Mouse (Mus musculus) B cell, adult 2 months (primary cell): ENCODE results near the gene Plpp2.
A peak's percentile ranks its signal among the peaks of the same experiment; 100 is the strongest.

Experiments used
- DNase-seq, 2 experiments: peaks; one replicate each; pipeline ENCODE4 v3.0.0; 2022

Gene Plpp2

DNA sequence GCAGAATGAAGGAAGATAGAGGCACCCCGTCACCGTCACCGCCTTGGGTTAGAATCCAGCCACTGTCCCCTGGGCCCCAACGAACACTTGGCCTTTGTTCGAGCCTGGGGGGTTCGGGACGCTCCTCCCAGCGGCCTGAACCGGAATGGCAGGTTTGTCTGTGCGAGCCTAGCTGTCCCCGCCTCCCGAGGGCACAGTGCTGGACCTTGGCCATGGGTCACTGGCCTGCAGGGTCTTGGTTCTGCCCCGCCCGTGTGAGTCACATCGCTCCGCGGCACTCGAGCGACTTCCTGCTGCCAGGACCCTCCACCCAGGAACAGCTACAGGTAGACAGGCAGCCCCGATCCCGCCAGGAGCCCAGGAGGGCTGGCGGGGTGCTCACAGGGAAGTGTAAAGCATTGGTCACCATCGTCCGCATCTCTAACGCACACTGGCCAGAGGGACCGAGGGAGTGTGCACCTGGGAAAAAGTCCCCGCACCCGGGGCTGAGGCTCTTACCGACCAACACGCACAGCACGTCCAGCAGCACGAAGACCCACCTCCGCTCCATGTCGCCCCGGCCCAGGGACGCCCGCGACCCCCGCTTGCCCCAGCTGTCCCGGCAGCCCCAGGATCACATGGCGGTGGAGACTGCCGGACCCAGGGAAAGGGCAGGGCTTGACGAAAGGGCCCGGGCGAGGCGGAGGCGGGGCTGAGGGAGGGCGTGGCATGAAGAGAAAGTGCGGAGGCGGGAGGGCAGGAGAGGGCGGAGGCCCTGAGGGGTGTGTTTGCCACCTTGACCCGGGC is at the start of gene Plpp2:
TSS of gene Plpp2 (minus strand) at position 671 of the 786 bp plus-strand sequence.
- peak; percentile 76 to 77 for DNase-seq

DNA sequence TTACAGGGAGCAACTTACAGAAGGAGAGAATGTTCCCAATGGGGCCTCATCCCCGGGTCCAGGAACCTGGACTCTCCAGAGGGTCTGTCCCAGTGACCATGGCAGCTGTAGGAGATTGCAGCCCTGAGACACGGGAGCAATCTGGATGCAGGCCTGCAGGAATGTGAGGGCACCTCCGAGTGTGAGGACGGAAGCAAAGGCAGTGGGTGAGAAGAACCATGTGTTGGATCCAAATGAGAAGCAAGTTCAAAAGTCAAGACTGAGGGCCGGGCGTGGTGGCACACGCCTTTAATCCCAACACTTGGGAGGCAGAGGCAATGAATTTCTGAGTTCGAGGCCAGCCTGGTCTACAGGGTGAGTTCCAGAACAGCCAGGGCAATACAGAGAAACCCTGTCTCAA is 47.9 kb upstream of the Plpp2 start:
- DNase-seq: no peak

DNA sequence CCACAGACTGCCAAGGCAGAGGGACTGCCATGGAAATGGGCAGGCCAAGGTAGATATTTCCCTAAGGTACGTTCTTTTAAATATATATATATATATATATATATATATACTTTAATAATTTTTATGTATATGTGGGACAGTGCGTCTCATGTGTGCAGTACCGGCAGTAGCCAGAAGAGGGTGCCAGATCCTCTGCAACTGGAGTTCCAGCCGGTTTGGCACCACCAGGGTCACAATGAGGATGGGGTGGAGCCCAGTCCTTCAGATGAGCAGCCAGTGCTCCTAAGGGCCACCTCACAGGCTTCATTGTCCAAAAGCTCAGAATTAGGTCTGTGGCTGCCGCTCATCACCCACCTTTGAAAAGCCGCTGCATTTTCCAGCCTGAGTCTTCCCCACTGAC is 47.2 kb upstream of the Plpp2 start:
- DNase-seq: peak; percentile 74

DNA sequence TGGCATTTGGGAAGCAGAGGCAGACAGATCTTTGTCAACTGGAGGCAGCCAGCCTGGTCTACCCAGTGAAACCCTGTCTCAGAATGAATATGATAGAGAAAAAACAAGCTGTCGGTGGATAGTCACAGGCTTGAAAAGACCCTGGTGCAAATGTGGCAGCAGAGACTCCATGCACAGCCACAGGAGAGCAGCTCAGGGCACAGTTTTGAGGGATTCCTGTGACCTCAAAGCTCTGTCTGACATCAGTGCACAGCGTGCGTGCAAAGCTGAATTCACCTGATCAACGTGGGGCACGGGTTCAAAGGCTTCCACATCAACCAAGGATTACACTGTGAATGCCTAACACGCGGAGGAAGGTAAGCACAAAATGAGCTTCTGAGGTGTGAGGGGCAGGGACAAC is 46.8 kb upstream of the Plpp2 start:
- DNase-seq: no peak

DNA sequence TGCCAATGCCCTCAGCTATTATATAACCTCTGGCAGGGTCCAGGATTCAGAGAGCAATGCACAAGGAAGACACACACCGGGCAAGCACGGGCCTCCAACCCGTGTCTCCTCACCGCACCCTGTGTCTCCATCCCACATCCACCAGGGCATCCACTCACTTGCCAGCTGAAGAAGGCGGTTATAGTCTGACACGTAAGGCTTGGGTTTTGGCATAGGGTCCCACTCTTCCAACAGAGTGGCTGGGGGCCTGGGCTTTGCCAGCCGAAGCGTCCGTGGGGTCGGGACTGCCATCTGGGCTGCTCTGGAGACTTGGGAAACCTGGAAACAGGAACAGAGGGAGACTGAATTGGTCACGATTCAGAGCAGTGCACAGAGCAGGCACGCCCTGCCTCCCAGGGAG is 46.2 kb upstream of the Plpp2 start:
- DNase-seq: no peak

DNA sequence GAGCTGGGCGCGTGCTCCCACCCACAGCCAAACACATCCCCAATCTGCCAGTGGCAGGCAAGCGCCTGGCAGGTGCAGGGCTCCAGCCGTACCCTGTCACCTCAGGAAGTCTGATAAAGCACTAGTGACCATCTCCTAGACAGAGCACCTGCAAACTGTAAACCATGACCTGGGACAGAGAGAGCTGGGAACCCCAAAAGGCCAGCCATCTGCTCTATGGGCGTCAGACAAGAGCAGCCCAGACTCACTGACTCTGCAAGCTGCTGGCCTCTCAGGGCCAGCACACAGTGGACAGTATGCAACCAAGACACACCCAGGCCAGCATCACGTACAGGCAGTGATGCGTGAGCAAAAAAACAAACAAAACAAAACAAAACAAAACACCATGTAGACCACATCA is 45.3 kb upstream of the Plpp2 start:
- DNase-seq: no peak

DNA sequence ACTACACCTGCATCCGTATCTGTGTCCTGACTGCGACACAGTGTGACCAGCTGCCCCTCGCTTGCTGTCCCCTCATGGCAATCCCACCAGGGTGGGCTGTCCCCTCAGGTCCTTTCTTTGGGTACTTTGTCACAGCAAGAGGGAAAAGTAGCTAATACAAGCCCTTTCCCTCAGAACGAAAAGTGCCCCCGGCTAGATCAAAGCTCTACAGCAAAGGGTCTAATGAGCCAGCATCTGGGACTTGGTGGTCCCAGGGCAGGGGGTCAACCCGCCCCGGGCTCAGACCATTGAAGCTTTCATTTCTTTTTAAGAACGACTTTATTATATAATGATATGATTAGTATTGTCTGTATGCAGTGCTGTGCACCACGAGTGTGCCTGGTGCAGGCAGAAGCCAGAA is 44.7 kb upstream of the Plpp2 start:
- no peak for DNase-seq

DNA sequence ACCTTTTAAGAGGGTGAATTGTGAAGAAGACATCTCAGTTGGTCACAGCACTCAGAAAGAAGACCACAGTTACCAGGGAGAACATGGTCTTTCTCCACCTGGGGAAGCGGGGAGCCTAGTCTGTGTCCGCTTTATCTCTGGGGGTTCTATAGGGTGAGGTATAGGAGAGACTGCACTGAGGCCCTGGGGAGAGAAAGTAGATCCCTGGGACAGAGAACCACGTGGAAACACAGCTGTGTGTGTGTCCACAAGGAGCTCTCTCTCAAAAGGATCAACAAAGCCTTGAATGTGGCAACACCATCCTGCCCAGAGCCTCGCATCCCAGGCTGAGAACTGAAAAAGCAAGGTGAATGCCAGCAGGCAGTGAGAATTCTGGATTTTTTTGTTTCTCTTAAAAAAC is 43.8 kb upstream of the Plpp2 start:
- DNase-seq: no peak

DNA sequence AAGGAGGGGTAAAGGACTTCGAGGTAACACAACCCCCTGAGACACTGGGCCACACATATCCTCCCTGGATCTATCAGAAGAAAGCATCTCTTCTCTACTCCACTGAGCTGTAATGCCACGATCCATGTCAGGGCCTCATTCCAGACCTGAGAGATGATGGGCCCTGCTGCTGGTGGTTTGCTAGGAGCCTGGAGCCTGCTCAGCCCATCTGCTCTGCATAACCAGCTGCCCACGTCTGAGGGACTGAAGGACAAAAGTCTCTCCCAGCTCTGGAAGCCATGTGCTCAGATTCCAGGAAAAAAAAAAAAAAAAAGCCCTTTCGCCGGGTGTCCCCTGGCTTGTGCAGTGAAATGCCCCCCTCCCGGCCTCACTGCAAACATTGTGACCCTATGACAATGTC is 42.2 kb upstream of the Plpp2 start:
- DNase-seq: no peak

DNA sequence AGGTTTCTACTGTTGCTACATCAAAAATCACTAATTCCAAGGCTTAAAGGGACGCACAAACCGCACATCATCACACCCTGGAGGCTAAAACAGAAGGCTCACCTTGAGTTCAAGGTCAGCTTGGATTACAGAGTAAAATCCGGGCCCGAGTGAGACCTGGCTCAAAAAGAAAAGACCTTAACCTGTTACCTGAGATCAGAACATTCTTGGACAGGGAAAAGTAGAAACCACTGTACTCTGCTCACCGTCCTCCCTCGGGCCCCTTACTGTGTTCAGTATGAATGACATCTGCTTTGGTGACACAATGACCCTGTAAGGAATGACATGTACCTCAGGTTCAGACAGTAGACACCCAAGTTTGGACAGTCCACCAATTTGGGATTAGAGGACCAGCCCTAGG is 41.2 kb upstream of the Plpp2 start:
- DNase-seq: no peak

DNA sequence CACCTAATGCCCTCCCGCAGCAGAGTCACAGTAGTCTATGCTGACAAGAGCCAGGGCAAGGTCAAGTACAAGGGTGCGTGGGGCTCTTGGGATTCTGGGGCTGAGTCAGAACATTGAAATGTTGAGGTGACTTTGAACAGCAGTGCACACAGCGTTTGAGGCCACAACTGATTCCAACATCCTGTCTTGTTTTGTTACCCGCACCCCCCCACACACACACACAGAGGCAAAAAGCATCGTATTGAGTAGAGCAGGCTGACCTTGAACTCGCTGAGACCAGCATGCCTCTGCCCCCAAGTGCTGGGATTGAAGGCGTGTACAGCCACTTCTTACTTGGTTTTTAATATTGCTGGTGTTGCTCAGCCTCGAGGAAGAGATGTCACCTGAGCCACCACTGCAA is 40.8 kb upstream of the Plpp2 start:
- no peak for DNase-seq

DNA sequence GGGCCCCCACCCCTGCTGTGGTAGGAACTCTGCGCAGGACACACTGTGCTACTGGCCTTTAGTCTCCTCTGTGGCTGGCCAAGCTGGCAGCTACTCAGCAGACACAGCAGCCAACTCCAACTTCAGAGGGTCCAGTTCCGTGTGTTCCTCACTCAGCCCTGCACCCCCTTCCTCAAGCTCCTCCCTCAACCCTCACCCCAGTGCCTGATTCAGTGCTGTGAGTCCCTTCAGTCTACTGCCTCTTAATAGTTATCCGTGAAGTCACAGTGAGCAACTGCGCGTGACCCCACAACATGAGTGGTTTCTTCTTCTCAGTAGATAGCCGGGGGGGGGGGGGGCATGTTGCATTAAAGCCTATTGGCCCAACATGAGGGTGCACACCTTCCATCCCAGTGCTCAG is 40.0 kb upstream of the Plpp2 start:
- no peak for DNase-seq

DNA sequence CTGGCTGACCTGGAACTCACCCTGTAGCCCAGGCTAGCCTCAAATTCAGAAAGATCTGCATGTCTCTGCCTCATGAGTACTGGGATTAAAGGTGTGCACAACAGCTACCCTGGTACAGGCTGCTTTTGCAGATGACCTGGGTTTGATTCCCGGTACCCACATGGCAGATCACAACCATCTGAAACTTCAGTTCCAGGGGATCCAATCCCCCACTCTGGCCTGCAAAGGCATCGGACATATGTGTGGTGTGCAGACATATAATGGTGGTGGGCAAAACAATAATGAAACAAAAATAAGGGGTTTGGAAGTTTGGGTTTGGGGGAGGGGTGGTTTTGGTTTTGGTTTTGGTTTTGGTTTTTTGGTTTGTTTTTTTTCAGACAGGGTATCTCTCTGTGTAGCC is 37.7 kb upstream of the Plpp2 start:
- DNase-seq: no peak

DNA sequence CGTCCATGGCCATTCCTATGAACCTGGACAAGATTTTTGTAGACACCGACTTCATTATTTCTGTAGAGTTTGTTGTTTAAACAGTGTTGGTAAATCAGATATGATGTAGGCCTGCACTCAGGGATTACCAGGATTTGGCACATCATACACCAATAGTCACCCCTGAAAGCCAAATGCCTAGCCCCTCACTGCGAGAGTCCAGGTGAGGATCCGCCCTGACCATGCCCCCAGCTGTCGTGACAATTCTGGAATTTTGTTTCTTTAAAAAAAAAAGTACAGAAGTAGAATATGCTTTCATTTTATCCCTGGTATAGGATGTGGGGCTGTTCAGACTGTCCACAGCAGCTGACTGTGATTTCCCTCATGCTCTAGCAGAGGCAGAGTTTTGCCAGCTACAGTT is 36.3 kb upstream of the Plpp2 start:
- no peak for DNase-seq

DNA sequence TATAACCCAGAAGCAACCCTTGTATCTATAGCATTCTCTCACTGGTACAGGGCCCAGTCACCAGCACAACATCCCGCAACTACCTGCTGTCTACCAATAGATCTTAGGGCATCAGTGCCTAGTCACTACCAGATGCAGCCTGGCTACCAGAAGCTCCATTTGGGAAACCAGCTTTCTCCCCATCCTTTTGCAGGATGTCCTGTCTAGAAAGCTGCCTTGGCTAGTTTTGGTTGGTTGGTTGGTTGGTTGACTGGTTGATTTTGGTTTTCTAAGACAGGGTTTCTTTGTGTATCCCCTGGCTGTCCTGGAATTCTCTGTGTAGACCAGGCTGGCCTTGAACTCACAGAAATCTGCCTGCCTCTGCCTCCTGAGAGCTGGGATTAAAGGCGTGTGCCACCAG is 26.1 kb upstream of the Plpp2 start:
- DNase-seq: no peak

DNA sequence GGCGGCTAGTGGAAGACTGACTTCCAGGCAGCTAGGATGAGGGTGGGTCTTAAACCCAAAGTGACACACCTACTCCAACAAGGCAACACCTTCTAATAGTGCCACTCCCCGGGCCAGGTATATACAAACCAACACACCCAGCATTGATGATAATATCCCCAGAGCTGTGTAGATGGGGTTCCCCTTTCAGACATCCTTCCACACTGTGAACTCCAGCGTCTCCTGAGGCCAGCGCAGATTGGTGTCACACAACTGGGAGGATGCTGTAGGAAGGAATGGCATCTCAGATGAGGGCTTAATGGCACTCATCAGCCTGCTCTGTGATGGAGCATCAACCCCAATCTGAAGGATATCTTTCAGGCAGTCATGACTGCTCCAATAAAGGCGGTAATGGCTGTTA is 23.9 kb upstream of the Plpp2 start:
- no peak for DNase-seq

DNA sequence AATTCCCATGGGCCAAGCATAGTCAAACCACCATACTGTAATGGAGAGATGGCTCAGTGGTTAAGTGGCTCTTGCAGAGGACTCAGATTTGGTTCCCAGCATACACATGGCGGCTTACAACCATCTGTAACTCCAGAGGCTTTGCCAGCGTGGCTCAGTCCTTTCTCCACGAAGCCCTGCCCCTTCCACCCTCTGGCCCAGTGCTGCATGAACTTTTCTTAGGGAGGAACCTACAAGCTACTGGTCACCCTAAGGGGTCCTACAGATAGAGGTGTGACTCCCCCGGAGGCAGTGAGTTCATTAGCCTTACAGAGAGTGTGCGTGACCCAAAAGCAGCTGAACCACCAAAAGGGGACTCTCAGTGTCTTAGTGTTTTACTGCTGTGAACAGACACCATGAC is 23.4 kb upstream of the Plpp2 start:
- DNase-seq: no peak

DNA sequence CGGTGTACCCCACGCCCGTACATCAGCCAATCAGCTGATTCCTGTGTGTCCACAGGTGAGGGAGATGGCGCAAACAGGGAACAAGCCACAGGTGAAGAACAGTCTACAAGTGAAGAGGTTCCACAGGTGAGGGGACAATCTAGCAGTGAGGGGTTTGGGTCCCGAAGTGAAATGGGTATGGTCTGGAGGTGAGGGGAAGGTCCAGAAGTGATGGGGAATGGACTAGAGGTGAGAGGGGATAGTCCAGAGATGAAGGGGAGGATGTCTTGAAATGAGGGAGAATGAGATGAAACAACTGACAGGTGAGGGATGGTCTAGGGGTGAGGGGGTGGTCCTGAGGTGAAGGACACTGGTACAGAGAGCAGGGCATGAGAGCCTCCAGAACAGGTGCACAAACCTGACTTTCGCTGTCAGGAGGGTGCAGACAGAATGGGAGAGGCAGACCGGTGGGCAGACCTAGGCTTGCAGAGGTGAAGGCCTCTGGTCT is 21.7 kb upstream of the Plpp2 start:
- no peak for DNase-seq

DNA sequence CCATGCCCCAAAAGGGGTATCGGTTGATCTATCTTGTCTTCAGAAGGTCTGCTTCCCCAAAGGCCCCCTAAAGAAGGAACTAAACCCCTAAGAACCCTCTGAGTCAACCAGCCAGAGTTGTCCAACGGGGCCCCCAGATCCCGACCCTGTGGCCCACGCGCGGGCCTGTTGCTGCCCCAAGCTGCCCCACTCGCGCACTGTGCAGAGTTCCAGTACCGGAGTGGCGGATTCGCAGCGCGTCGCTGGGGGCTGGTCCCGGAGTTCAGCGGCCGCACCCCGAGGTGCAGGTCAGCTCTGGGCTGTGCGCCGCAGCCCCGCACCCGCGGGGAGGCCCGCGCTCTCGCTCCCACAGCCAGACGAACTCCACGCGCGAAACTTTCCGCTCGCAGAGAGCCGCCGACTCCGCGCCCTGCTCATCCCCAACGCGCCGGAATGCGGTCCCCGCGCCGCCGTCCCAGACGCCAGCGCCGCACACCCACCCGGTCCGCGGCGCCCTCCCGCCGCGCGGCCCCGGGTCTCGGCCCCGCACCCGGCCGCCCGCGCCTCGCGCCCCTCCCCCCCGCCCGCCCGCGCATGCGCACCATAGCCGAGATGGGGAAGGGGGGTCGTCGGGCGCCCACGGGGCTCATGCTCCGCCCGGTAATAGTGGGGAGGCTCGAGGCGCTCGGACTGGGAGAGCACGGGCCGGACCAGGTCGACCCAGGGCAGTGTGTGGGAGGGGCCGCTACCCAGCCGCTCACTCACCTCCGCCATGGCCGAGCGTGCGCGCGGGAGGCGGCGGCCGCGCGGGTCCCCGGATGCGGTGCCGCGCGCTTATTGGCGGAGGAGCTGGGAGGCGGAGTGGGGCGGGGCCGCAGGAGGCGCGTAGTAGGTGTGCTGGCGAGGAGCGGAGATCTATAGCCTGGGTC is 21.0 kb upstream of the Plpp2 start, which contains the start of gene Mier2:
TSS of gene Mier2 (minus strand) at position 870 of the 908 bp plus-strand sequence.
- DNase-seq: peak; percentile 82 to 86

DNA sequence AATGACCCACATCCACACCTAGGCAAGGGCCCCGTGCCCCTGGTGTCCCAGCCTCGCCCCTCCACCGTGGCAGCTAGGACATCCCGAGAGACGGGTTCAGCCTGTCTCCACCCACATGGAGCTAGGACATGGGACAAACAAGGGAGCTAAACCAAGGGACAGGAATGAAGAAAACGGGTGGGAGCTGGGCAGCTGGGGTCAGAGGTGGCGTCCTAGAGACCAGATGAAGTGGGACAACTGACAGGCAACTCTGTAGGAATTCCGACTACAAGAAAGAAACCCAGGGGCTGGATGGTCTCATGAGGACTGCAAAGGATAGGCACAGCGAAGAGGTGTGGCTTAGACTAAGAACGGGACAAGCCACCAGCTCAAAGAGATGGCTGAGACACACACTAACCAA is 20.1 kb upstream of the Plpp2 start:
- DNase-seq: no peak

DNA sequence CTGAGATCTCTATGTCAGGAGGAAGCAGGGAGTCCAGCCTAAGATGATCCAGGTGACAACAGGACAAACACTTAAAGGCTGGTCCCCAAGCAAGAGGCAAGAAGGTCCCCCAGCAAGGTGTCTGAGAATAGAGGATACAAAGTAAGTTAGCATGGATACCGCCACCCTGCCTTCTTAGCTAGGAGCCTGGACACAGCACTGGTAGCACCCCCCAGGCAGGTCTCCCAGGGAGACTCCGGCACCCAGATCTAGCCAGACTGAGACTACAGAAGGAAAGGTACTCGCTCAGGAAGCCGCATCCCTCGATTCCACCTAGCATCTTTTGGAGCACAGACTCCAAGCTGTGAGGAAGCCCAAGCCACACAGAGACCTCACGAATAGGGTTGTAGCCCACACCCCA is 19.6 kb upstream of the Plpp2 start:
- DNase-seq: no peak

DNA sequence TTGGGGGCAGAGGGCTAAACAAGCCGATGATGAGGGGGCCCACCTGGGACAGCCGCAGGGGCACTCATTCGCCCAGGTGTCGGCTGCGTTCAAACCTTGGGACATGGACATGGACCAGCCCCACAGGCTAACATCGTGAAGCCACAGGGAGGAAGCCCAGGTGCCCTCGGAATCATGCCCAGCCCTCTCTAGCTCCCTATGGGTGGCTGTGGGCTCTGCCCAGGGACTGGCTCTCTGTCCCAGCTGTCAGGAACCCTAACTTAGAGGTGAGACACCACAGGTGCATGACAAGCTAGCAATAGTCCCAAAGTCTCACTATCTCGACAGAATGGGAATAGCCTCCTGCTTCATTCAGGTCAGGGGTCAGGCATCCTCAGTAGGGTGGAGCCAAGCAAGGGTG is 18.9 kb upstream of the Plpp2 start:
- no peak for DNase-seq

DNA sequence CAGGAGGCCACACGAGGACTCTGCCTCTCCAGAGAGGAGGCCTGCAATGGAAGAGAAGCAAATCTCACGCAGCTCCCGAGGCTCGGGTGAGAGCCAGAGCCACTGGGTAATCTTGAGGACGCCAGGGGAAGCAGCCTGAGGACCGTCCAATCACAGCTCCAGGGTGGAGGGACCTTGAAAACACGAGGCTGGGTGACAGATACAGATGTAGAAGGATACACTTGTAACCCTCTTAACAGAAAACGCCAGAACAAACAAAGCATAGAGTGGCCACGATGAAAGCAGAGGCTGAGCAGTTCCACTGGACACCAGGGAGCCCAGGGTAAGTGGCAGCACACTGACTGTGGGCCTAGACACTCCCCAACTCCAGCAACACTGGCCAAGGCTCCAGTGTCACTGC is 16.8 kb upstream of the Plpp2 start:
- no peak for DNase-seq
